Mouse (Mus musculus) hematopoietic stem cell, adult 5-6 weeks (primary cell): ENCODE results near the gene Ppp2r5c. TPM values are rescaled to one million over a fixed set of nuclear protein-coding genes. Genes with fewer than 3 reads are reported as not detected.

Source experiments
- ATAC-seq, 2 experiments: fragments of 125-278 bp in 1 of 2; replicated peaks in 1 of 2; 2 replicates each; pipeline ENCODE4 v1.8.0; 2016 to 2017; ENCODE audit warnings: inconsistent platforms in 2 of 2, mild to moderate bottlenecking in 2 of 2, moderate number of reproducible peaks in 2 of 2, low read depth in 1 of 2, moderate TSS enrichment in 1 of 2; ENCODE audit not compliant: low FRiP score in 2 of 2, poor library complexity in 2 of 2, severe bottlenecking in 2 of 2, insufficient read depth in 1 of 2, low TSS enrichment in 1 of 2
- total RNA-seq: library from RNA; stranded (forward); fragments of 172-1452, 232-1000 nt; gene quantifications from 2 replicates; pipeline ENCODE4 v1.2.3, GENCODE M21; 2017

The Ppp2r5c gene
- total RNA-seq, result 222 and 248 TPM in 2 replicates

GRCm38 (mm10) chr12:110446290-110447170 lies at the start of gene Ppp2r5c:
TSS of gene Ppp2r5c (plus strand) at chr12:110447120.
- peak; percentile 87 to 90 for ATAC-seq

GRCm38 (mm10) chr12:110398351-110398750 lies 48.6 kb upstream of the Ppp2r5c start:
- peak; percentile 66 to 80 for ATAC-seq

GRCm38 (mm10) chr12:110399161-110399560 lies 47.8 kb upstream of the Ppp2r5c start:
- no peak for ATAC-seq

GRCm38 (mm10) chr12:110400936-110401335 lies 46.0 kb upstream of the Ppp2r5c start:
- no peak for ATAC-seq

DNA sequence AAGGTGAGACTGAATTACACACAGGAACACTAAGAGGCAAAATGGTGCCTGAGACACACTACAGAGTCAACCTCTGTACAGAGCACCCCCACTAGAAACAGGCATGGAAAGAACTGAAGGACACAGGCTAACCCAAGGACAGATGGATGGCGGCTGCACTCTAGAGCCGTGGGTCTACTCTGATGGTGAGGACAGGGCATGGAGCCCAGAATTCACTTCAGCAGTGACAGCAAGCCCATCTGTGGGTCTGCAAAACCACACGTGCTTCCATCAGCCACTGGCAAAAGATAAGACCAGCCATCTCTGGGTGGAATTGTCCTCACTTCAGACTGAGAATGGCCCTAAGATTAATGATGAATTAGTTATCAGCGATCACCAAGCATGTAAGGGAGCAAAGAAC lies 45.0 kb upstream of the Ppp2r5c start:
- no peak for ATAC-seq

DNA sequence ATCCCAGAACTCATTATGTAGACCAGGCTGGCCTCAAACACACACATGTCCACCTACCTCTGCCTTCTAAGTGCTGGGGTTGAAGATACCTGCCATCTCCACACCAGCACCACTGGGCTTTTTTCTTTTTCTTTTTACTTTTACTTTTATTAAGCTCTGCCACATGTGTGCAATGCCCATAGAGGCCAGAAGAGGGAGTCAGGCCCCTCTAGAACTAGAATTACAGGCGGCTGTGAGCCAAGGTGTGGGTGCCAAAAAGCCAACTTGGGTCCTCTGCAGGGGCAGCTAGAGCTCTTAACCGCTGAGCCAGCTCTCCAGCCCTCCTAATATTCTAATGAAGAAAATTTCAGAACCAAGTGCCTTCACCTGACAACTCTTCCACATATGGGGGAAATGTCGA lies 30.7 kb upstream of the Ppp2r5c start:
- ATAC-seq, result peak; percentile 18 to 49; a peak in 2 of 4 replicates

DNA sequence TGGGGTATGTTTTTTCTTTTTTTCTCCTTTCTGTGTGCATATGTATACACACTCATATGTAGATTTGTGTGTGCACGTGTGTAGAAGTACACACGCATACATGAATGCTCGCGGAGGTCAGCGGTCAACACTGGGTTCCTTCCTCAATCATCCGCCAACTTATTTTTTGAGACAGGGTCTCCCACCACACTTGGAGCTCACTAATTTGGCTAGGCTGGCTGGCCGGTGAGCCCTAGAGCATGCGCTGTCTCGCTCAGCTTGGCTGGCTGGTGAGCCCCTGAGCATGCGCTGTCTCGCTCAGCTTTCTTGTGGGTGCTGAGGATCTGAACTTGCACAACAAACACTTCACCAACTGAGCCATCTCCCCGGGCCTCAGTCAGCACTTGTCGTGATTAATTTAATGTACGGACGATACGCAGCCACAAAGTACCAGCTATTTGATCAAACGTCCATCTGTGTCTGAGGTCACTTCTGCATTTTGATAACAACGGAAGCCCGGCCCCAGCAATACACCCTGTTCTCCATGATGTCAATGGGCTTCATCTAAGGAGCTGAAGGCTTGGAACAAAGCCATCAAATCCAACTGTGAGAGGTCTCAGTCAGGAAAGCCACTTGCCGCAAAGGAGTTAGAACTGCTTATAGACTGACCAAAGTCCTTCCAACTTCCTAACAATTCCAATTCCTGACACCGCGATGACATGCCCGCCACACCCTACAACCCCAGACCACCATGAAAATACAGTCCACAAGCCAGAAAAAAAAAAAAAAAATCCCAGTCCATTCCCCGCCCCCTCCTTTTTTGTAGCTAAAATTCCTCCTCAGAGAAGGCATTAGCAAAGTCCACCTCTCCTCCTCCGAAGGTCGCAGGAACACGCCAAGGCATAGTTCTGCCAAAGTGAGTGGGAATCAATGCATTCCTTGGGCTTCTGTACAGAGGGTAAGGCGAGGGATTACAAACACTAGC lies 29.6 kb upstream of the Ppp2r5c start:
- peak; percentile 70 to 72 for ATAC-seq

DNA sequence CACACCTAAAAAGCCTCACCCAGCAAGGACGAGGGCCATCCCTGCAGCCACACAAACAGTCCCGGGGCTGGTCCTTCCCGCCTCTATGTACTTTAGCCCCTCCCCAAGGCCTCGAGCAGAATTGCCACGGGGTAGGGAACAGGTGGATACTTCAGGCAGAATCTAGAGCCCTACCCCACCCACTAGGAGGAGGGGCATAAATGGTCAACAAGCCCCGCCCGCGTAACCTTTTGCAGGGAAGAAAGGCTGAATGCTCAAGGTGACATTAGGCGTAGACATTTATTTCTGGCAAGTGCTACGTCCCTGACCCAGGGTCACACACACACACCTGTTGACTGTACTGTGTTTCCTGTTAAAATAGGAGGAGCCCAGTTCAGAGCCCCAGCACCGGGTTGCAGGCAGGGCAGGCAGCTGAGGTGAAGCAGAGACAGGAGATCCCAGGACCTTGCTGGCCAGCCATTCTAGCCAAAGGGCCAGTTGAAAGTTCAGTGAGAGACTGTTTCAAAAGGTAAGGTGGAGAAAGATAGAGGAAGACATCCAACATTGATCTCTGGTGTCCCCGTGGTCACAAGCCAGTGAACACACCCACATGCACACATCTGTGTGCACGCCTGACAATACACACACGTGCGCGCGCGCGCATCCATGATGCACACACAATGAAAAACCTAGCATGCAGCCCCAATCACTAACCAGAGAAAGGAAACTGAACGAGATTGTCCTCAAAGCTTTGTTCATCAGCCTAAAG lies 28.8 kb upstream of the Ppp2r5c start:
- no peak for ATAC-seq

- ATAC-seq, result peak in 1 of 2 experiments; percentile 70; a peak in 2 of 4 replicates
Observed at GRCm38 (mm10) chr12:110418735-110419350, 28.1 kb upstream of the Ppp2r5c start.

GRCm38 (mm10) chr12:110419879-110420278 lies 27.0 kb upstream of the Ppp2r5c start:
- ATAC-seq, result no peak

GRCm38 (mm10) chr12:110421361-110421760 lies 25.6 kb upstream of the Ppp2r5c start:
- ATAC-seq, result no peak

- ATAC-seq, result no peak
Observed at GRCm38 (mm10) chr12:110424008-110424704, 22.8 kb upstream of the Ppp2r5c start.

GRCm38 (mm10) chr12:110426417-110427010 lies 20.4 kb upstream of the Ppp2r5c start:
- no peak for ATAC-seq

- no peak for ATAC-seq
Observed at GRCm38 (mm10) chr12:110429340-110429973, 17.5 kb upstream of the Ppp2r5c start.

DNA sequence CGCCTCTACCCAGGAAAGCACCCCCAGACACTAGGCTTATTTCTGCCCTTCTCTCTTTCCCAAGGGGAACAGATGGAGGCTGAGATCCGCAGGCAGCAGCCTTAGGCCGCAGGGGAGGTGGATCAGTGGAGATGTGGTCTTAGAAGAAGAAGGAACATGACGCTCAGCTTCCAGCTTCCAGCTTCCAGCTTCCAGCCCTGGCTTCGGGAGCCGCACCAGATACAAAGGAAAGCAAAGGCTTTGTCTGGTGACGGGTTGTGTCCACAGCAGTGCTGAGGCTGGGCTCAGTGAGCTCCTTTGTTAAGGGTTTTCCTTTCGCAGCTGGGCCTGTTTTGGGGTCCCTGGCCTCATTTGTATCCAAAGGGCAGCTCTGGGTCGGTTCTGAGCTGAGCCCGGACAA lies 16.9 kb upstream of the Ppp2r5c start:
- ATAC-seq, result no peak

- ATAC-seq, result no peak
Observed at GRCm38 (mm10) chr12:110431805-110432204, 15.1 kb upstream of the Ppp2r5c start.
